Mouse (Mus musculus) G1E (cell line): ENCODE data around the gene Cib1. TPM values are rescaled to one million over a fixed set of nuclear protein-coding genes. Genes with fewer than 3 reads are reported as not detected.
A peak's percentile ranks its signal among the peaks of the same experiment; 100 is the strongest.

Experiments used
- ATAC-seq: 2 replicates; pipeline ENCODE4 v1.8.0; 2016; ENCODE audit warnings: mild to moderate bottlenecking; ENCODE audit not compliant: insufficient number of reproducible peaks, poor library complexity, low FRiP score, severe bottlenecking; ENCODE audit errors: extremely low read depth
- DNase-seq: peaks from one replicate; pipeline ENCODE4 v3.0.0; 2012; ENCODE audit warnings: low spot score
- H3K27me3 ChIP-seq: 2 replicates; pipeline ENCODE4 v1.6.1; 2012; ENCODE audit warnings: mild to moderate bottlenecking, low read length, inconsistent platforms; ENCODE audit not compliant: insufficient read depth
- H3K36me3 ChIP-seq: replicated peaks from 2 replicates; pipeline ENCODE3; 2012; ENCODE audit warnings: mild to moderate bottlenecking, inconsistent platforms
- H3K4me1 ChIP-seq: 2 replicates; pipeline ENCODE4 v1.6.1; 2012; ENCODE audit warnings: low read depth, low read length, inconsistent platforms, mixed read lengths; ENCODE audit not compliant: insufficient read depth
- H3K4me3 ChIP-seq: 2 replicates; pipeline ENCODE4 v1.5.1; 2012; ENCODE audit warnings: low read depth, mild to moderate bottlenecking, inconsistent platforms, low read length, moderate library complexity, mixed read lengths
- H3K9me3 ChIP-seq: replicated peaks from 2 replicates; pipeline ENCODE4 v1.6.1; 2012; ENCODE audit warnings: inconsistent platforms
- CTCF ChIP-seq: IDR thresholded peaks from 2 replicates; pipeline ENCODE4 v1.5.1; 2012; ENCODE audit warnings: low read depth, low read length, inconsistent platforms, mixed read lengths
- GATA1 ChIP-seq: IDR thresholded peaks from 2 replicates; pipeline ENCODE4 v1.6.1; 2012; ENCODE audit warnings: borderline replicate concordance, low read length, inconsistent platforms, mixed read lengths
- GATA2 ChIP-seq: IDR thresholded peaks from 2 replicates; pipeline ENCODE4 v1.6.1; 2012; ENCODE audit warnings: low read depth, low read length, inconsistent platforms, borderline replicate concordance
- POLR2AphosphoS5 ChIP-seq: IDR thresholded peaks from 2 replicates; pipeline ENCODE4 v1.6.1; 2012; ENCODE audit warnings: low read depth, low read length, inconsistent platforms; ENCODE audit not compliant: insufficient replicate concordance
- TAL1 ChIP-seq: conservative IDR thresholded peaks from 2 replicates; pipeline ENCODE4 v1.6.1; 2012; ENCODE audit warnings: low read depth, low read length, inconsistent platforms, mixed read lengths
- polyA plus RNA-seq: library from polyadenylated mRNA; stranded (reverse); fragments of >175 nt; gene quantifications from 2 replicates; pipeline ENCODE4 v1.2.3, GENCODE M21; 2012
- total RNA-seq, 2 experiments: library from RNA; stranded (forward) in 1 of 2; stranded (reverse) in 1 of 2; fragments of 200-1000 nt in 1 of 2; fragments of >200 nt in 1 of 2; fragmentation: Nextera tagmentation in 1 of 2; gene quantifications; 2 replicates each; pipeline ENCODE4 v1.2.3; 2014 to 2017

Gene Cib1
- total and polyA plus RNA-seq, 3 experiments = 44.2 to 82.9 (median 49.6) TPM

GRCm38 (mm10) chr7:80269751-80270255 is 37.2 kb upstream of the Cib1 start:
- H3K4me3 ChIP-seq = peak overlapping the region; percentile 93
- H3K27me3 ChIP-seq = no peaks in the 10 kb centered on the region
- H3K9me3 ChIP-seq = no peaks in the 10 kb centered on the region
- H3K36me3 ChIP-seq = peaks cover 72% of the 10 kb centered on the region
- peaks cover 47% of the 10 kb centered on the region for H3K4me1 ChIP-seq
- DNase-seq = peak; percentile 11
- TF ChIP-seq POLR2AphosphoS5 (no peak), CTCF (no peak)
- ATAC-seq = no peak

- H3K36me3 ChIP-seq = peaks cover 72% of the 10 kb centered on the region
- no peaks in the 10 kb centered on the region for H3K27me3 ChIP-seq
- DNase-seq = peak; percentile 90
Measured at GRCm38 (mm10) chr7:80268897-80269750, 36.5 kb upstream of the Cib1 start, which contains the start of gene Vps33b. Gene Vps33b (plus strand): TSS chr7:80269649.

GRCm38 (mm10) chr7:80267764-80268163 is 35.2 kb upstream of the Cib1 start:
- H3K36me3 ChIP-seq = peaks cover 71% of the 10 kb centered on the region
- TF ChIP-seq GATA1 (no peak), CTCF (no peak), POLR2AphosphoS5 (no peak), GATA2 (no peak), TAL1 (no peak)
- peaks cover 50% of the 10 kb centered on the region for H3K4me1 ChIP-seq
- DNase-seq = no peak
- no peaks in the 10 kb centered on the region for H3K9me3 ChIP-seq
- ATAC-seq = no peak
- no peaks in the 10 kb centered on the region for H3K27me3 ChIP-seq
- no peak overlapping the region for H3K4me3 ChIP-seq

More at GRCm38 (mm10) chr7:80268897-80269750, 36.5 kb upstream of the Cib1 start, which contains the start of gene Vps33b:
- H3K4me1 ChIP-seq = peaks cover 51% of the 10 kb centered on the region
- TF ChIP-seq GATA2 = no peak
- ATAC-seq = peak; percentile 70; the same call in 1 of the 2 replicates
- peak within 1 kb of the TSS; percentile 93 for H3K4me3 ChIP-seq
- no peaks in the 10 kb centered on the region for H3K9me3 ChIP-seq

GRCm38 (mm10) chr7:80264606-80265005 is 32.0 kb upstream of the Cib1 start:
- H3K4me1 ChIP-seq = peaks cover 46% of the 10 kb centered on the region
- no peak for ATAC-seq
- no peaks in the 10 kb centered on the region for H3K27me3 ChIP-seq

GRCm38 (mm10) chr7:80261372-80261990 is 28.9 kb upstream of the Cib1 start:
- ATAC-seq (no peak), DNase-seq (peak; percentile 6)
- peaks cover 35% of the 10 kb centered on the region for H3K4me1 ChIP-seq
- TF ChIP-seq GATA1 = no peak
- TF ChIP-seq GATA2 = no peak
- TF ChIP-seq CTCF = no peak
- no peak for TF ChIP-seq POLR2AphosphoS5
- no peaks in the 10 kb centered on the region for H3K27me3 ChIP-seq
- H3K9me3 ChIP-seq = no peaks in the 10 kb centered on the region
- peaks cover 39% of the 10 kb centered on the region for H3K36me3 ChIP-seq
- peak overlapping the region; percentile 87 for H3K4me3 ChIP-seq

More at GRCm38 (mm10) chr7:80264606-80265005, 32.0 kb upstream of the Cib1 start:
- H3K9me3 ChIP-seq = no peaks in the 10 kb centered on the region
- TF ChIP-seq TAL1 (no peak), POLR2AphosphoS5 (no peak), GATA2 (no peak), GATA1 (no peak), CTCF (no peak)
- H3K4me3 ChIP-seq = no peak overlapping the region
- DNase-seq = no peak
- H3K36me3 ChIP-seq = peaks cover 58% of the 10 kb centered on the region

GRCm38 (mm10) chr7:80260625-80261371 is 28.2 kb upstream of the Cib1 start, which contains the start of gene Ngrn:
Gene Ngrn (plus strand): TSS chr7:80261215.
- peaks cover 35% of the 10 kb centered on the region for H3K4me1 ChIP-seq
- H3K4me3 ChIP-seq = peak within 1 kb of the TSS; percentile 87
- ATAC-seq = peak; percentile 88
- H3K9me3 ChIP-seq = no peaks in the 10 kb centered on the region
- H3K27me3 ChIP-seq = no peaks in the 10 kb centered on the region
- peak; percentile 83 for DNase-seq
- TF ChIP-seq CTCF (no peak), POLR2AphosphoS5 (no peak), TAL1 (no peak), GATA2 (no peak), GATA1 (no peak)
- H3K36me3 ChIP-seq = peaks cover 32% of the 10 kb centered on the region
